Mouse (Mus musculus) small intestine, adult 2 months (tissue): ENCODE measurements around the gene Rab21.

ENCODE experiments used
- CTCF ChIP-seq: fragments of 200-500 bp; IDR thresholded peaks from 2 replicates; pipeline ENCODE4 v1.5.1; 2012; ENCODE audit warnings: low read depth, mild to moderate bottlenecking, control low read depth, inconsistent platforms, low read length, moderate library complexity, mixed read lengths; ENCODE audit not compliant: insufficient replicate concordance, insufficient read length; ENCODE audit errors: extremely low read depth
- POLR2A ChIP-seq: fragments of 200-500 bp; IDR thresholded peaks from 2 replicates; pipeline ENCODE4 v1.6.1; 2012; ENCODE audit warnings: low read depth, mild to moderate bottlenecking, control low read depth, inconsistent platforms, low read length, moderate library complexity

DNA sequence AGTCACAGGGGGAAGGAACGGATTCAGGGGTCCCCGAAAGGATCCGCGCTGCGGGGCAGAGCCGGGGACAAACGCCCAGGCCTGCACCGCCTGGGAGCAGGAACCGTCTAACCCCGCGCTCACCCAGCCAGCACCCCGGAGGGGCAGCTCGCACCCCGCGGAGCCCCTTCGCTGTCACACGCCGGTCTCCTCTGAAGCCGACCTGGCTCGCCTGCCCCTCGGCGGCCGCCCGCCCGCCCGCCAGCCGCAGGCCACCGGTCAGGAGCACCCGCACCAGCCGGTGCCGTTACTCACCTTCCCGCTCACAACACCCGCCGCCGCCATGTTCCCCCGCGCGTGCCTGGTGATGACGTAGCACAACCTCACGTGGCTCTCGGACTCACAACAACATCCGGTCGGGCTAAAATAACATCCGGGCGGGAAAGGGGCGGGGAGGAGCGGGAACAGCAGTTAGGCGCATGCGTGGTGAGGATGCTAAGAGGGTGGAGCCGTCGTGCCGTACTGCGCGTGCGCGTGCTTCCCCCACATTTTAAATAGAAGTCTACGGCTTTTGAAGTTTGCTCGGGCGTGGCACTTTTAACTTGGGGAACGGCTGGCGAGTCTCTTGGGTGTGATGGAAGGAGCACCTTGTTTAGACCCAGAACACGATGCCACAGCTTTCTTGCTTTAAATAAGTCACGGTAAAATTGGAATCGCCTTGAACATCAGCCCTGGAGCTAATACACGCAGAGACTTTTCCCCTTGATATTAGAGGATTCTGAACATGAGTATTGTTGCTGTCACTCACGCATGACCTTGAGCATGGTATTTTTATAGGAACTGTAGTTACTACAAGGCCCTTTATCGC lies 64.1 kb downstream of the Rab21 start, which contains the start of gene Tbc1d15:
- TF ChIP-seq CTCF, result no peak
- TF ChIP-seq POLR2A, result peak; percentile 79; the same call in 1 of the 2 replicates
